Mouse (Mus musculus): ENCODE measurements around the gene Tmem210. TPM values are rescaled to one million over a fixed set of nuclear protein-coding genes. Genes with fewer than 3 reads are reported as not detected.

Gene Tmem210
- polyA plus RNA-seq, 1 experiment from 2014 or later: not detected

GRCm38 (mm10) chr2:25271827-25272511, 16.0 kb upstream of the Tmem210 start, which contains the start of the genes Ssna1 and Anapc2:
TSS of gene Ssna1 (minus strand) at chr2:25272438.
TSS of gene Anapc2 (plus strand) at chr2:25272478.
- Histone ChIP-seq H3K9ac (ENCODE audit: low read depth, low read length) (peak within 1 kb of the TSS; percentile 84), H3K4me3 (ENCODE audit: low read depth, low read length) (peak within 1 kb of the TSS; percentile 84), H3K27ac (replicated peaks; ENCODE audit: low read depth, low read length) (peak within 1 kb of the TSS; percentile 65), H3K27me3 (replicated peaks; ENCODE audit: control insufficient read depth, insufficient read depth, low read length) (no peaks in the 10 kb centered on the region), H3K4me1 (ENCODE audit: control insufficient read depth, insufficient read depth, low read length) (peaks cover 17% of the 10 kb centered on the region), H3K36me3 (ENCODE audit: control insufficient read depth, insufficient read depth, low read length) (peaks cover 59% of the 10 kb centered on the region), H3K9me3 (ENCODE audit: control insufficient read depth, low read length) (no peaks in the 10 kb centered on the region), H3K4me2 (ENCODE audit: low read depth, low read length) (peak within 1 kb of the TSS; percentile 83)
- ATAC-seq (ENCODE audit: low read depth): peak; percentile 97
- peak; percentile 98 for DNase-seq (ENCODE audit: low spot score)
- under 1% methylated on average over 37 of the region's 55 CpGs for WGBS

GRCm38 (mm10) chr2:25272515-25272914, 15.4 kb upstream of the Tmem210 start:
- no peaks in the 10 kb centered on the region for H3K27me3 ChIP-seq (replicated peaks; ENCODE audit: control insufficient read depth, insufficient read depth, low read length)
- H3K9ac ChIP-seq (ENCODE audit: low read depth, low read length): peak overlapping the region; percentile 84
- peak; percentile 47 for ATAC-seq (ENCODE audit: low read depth)
- H3K4me2 ChIP-seq (ENCODE audit: low read depth, low read length): peak overlapping the region; percentile 83
- peaks cover 17% of the 10 kb centered on the region for H3K4me1 ChIP-seq (ENCODE audit: control insufficient read depth, insufficient read depth, low read length)
- H3K4me3 ChIP-seq (ENCODE audit: low read depth, low read length): peak overlapping the region; percentile 84
- peaks cover 65% of the 10 kb centered on the region for H3K36me3 ChIP-seq (ENCODE audit: control insufficient read depth, insufficient read depth, low read length)
- no peak for DNase-seq (ENCODE audit: low spot score)
- no peaks in the 10 kb centered on the region for H3K9me3 ChIP-seq (ENCODE audit: control insufficient read depth, low read length)
- peak overlapping the region; percentile 65; the same call in 1 of the 2 replicates for H3K27ac ChIP-seq (replicated peaks; ENCODE audit: low read depth, low read length)
- 2% methylated on average over 5 of the region's 29 CpGs for WGBS

GRCm38 (mm10) chr2:25273010-25273409, 14.9 kb upstream of the Tmem210 start:
- ATAC-seq (ENCODE audit: low read depth) (no peak), DNase-seq (ENCODE audit: low spot score) (no peak)
- H3K4me1 ChIP-seq (ENCODE audit: control insufficient read depth, insufficient read depth, low read length): peaks cover 17% of the 10 kb centered on the region
- H3K9me3 ChIP-seq (ENCODE audit: control insufficient read depth, low read length): no peaks in the 10 kb centered on the region
- peaks cover 70% of the 10 kb centered on the region for H3K36me3 ChIP-seq (ENCODE audit: control insufficient read depth, insufficient read depth, low read length)
- no peaks in the 10 kb centered on the region for H3K27me3 ChIP-seq (replicated peaks; ENCODE audit: control insufficient read depth, insufficient read depth, low read length)
- WGBS: 32% methylated on average over 16 of the region's 16 CpGs
- peak overlapping the region; percentile 84 for H3K9ac ChIP-seq (ENCODE audit: low read depth, low read length)
- H3K27ac ChIP-seq (replicated peaks; ENCODE audit: low read depth, low read length): peak overlapping the region; percentile 65; the same call in 1 of the 2 replicates
- peak overlapping the region; percentile 83 for H3K4me2 ChIP-seq (ENCODE audit: low read depth, low read length)
- peak overlapping the region; percentile 84 for H3K4me3 ChIP-seq (ENCODE audit: low read depth, low read length)

- Histone ChIP-seq H3K9me3 (ENCODE audit: control insufficient read depth, low read length) (no peaks in the 10 kb centered on the region), H3K4me3 (ENCODE audit: low read depth, low read length) (no peak overlapping the region), H3K9ac (ENCODE audit: low read depth, low read length) (no peak overlapping the region), H3K36me3 (ENCODE audit: control insufficient read depth, insufficient read depth, low read length) (peaks cover 97% of the 10 kb centered on the region), H3K4me1 (ENCODE audit: control insufficient read depth, insufficient read depth, low read length) (no peaks in the 10 kb centered on the region), H3K27me3 (replicated peaks; ENCODE audit: control insufficient read depth, insufficient read depth, low read length) (no peaks in the 10 kb centered on the region), H3K27ac (replicated peaks; ENCODE audit: low read depth, low read length) (no peak overlapping the region), H3K4me2 (ENCODE audit: low read depth, low read length) (no peak overlapping the region)
- 64% methylated on average over 13 of the region's 13 CpGs for WGBS
- ATAC-seq (ENCODE audit: low read depth): 0 out of 2 replicates have a peak, but pooled peaks have one; percentile 44
- peak; percentile 83 for DNase-seq (ENCODE audit: low spot score)
Observed at GRCm38 (mm10) chr2:25278928-25279882, 8.7 kb upstream of the Tmem210 start.

- DNase-seq (ENCODE audit: low spot score) (no peak), ATAC-seq (ENCODE audit: low read depth) (no peak)
- 90% methylated on average over 2 of the region's 2 CpGs for WGBS
- H3K36me3 ChIP-seq (ENCODE audit: control insufficient read depth, insufficient read depth, low read length): peaks cover 56% of the 10 kb centered on the region
- H3K27ac ChIP-seq (replicated peaks; ENCODE audit: low read depth, low read length): 0 out of 2 replicates have a peak overlapping the region, but pooled peaks have one; percentile 81
- H3K4me3 ChIP-seq (ENCODE audit: low read depth, low read length): no peak overlapping the region
- no peaks in the 10 kb centered on the region for H3K4me1 ChIP-seq (ENCODE audit: control insufficient read depth, insufficient read depth, low read length)
- H3K9me3 ChIP-seq (ENCODE audit: control insufficient read depth, low read length): no peaks in the 10 kb centered on the region
- H3K27me3 ChIP-seq (replicated peaks; ENCODE audit: control insufficient read depth, insufficient read depth, low read length): peaks cover 29% of the 10 kb centered on the region
- no peak overlapping the region for H3K9ac ChIP-seq (ENCODE audit: low read depth, low read length)
- H3K4me2 ChIP-seq (ENCODE audit: low read depth, low read length): no peak overlapping the region
Observed at GRCm38 (mm10) chr2:25285551-25285950, 2.4 kb upstream of the Tmem210 start.

GRCm38 (mm10) chr2:25286314-25286713, 1.6 kb upstream of the Tmem210 start:
- Histone ChIP-seq H3K4me2 (ENCODE audit: low read depth, low read length) (no peak overlapping the region), H3K27me3 (replicated peaks; ENCODE audit: control insufficient read depth, insufficient read depth, low read length) (peaks cover 37% of the 10 kb centered on the region), H3K9ac (ENCODE audit: low read depth, low read length) (no peak overlapping the region), H3K4me1 (ENCODE audit: control insufficient read depth, insufficient read depth, low read length) (no peaks in the 10 kb centered on the region), H3K36me3 (ENCODE audit: control insufficient read depth, insufficient read depth, low read length) (peaks cover 49% of the 10 kb centered on the region), H3K9me3 (ENCODE audit: control insufficient read depth, low read length) (no peaks in the 10 kb centered on the region), H3K27ac (replicated peaks; ENCODE audit: low read depth, low read length) (peak overlapping the region; percentile 81), H3K4me3 (ENCODE audit: low read depth, low read length) (no peak overlapping the region)
- WGBS: 43% methylated on average over 1 of the region's 1 CpGs
- DNase-seq (ENCODE audit: low spot score) (no peak), ATAC-seq (ENCODE audit: low read depth) (peak; percentile 28; the same call in 1 of the 2 replicates)

- 58% methylated on average over 7 of the region's 7 CpGs for WGBS
- ATAC-seq (ENCODE audit: low read depth): peak; percentile 80
- H3K36me3 ChIP-seq (ENCODE audit: control insufficient read depth, insufficient read depth, low read length): peaks cover 43% of the 10 kb centered on the region
- H3K4me1 ChIP-seq (ENCODE audit: control insufficient read depth, insufficient read depth, low read length): no peaks in the 10 kb centered on the region
- peak; percentile 86 for DNase-seq (ENCODE audit: low spot score)
- H3K9ac ChIP-seq (ENCODE audit: low read depth, low read length): no peak overlapping the region
- H3K9me3 ChIP-seq (ENCODE audit: control insufficient read depth, low read length): no peaks in the 10 kb centered on the region
- peak overlapping the region; percentile 81 for H3K27ac ChIP-seq (replicated peaks; ENCODE audit: low read depth, low read length)
- no peak overlapping the region for H3K4me2 ChIP-seq (ENCODE audit: low read depth, low read length)
- H3K27me3 ChIP-seq (replicated peaks; ENCODE audit: control insufficient read depth, insufficient read depth, low read length): peaks cover 44% of the 10 kb centered on the region
- H3K4me3 ChIP-seq (ENCODE audit: low read depth, low read length): no peak overlapping the region
Observed at GRCm38 (mm10) chr2:25286837-25287636, 908 bp upstream of the Tmem210 start.

Data from embryonic facial prominence, embryonic 14.5 days (tissue).